Mouse (Mus musculus): ENCODE measurements at regions not wholly inside any gene's neighbourhood (a gene's known extent, or its start where the extent isn't known, plus 50 kb on each side); places are given as distances from the start of the nearest gene placed in this dataset.

GRCm38 (mm10) chr13:31249525-31249924 lies 275.5 kb downstream of the Gm5447 start:
- DNase-seq = no peak

DNA sequence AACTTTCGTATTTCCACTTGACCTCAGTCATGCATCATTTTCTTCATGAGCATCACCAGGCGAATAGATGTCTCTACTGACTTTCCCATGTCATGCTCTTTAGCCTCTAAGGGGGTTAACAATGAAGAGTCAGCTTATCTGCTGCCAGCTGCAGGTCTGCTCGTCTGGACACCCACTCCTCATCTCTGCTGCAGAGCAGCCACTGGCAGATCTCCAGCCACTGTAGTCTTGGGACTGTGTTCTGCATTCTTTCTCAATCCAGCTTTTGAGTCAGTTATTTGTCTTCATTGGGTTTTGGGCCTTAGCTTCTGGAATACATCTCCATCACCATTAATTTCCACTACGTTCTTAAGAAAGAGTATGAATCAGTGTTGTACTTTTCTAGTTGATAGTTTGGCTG lies 280.0 kb downstream of the Gm5447 start:
- DNase-seq = no peak

GRCm38 (mm10) chr13:31254744-31255143 lies 280.7 kb downstream of the Gm5447 start:
- DNase-seq = no peak

- DNase-seq = no peak
Observed at GRCm38 (mm10) chr13:31255506-31255905, 281.5 kb downstream of the Gm5447 start.

- no peak for DNase-seq
Observed at GRCm38 (mm10) chr13:31267865-31268264, 288.1 kb upstream of the Foxq1 start.

DNA sequence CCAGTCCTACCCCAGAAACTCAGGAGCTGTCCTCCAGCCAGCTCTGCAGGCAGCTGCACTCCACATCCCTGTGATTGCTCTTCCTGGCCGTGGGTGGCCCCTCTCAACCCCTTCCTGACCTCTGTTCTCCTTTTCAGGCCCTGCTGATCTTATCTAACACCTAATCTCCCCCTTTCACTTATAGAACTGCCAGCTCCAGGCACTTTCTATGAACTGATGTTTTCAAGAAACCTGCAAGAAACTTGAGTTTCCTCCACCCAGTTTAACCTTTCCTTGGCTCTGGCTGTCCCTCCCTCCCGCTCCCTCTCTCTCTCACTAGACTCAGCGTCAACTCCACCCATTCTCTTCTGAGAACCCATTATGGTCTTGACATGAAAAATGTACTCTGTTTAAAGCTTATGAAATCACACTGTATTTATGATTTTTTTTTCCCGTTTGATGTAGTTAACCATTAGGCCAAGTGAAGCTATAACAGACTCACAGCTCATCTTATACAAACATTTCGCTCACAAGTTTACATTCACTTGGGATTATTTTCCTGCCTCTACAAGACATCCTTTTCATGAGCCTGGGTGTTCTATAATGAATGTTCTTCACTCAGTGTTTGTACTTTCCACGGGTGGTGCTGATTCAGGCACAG lies 279.8 kb upstream of the Foxq1 start:
- DNase-seq = no peak

DNA sequence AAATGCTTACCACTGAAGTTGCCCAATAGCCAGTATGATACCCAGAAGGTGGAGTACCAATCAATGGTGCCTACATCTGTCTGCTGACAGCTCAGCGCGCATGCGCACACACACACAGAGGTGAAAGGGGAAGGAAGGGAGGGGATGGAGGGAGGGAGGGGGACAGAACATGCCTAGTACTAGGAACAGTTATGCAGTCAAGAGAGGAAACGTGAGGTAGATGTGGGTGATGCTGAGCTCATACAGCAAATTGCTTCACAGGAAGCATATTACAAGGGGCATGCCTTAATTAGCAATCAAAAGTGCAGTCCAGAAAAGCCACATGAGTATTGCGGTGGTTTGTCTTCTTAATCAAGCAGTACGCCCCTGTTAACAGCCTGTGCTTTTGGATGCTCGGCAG lies 265.3 kb upstream of the Foxq1 start:
- DNase-seq = no peak

DNA sequence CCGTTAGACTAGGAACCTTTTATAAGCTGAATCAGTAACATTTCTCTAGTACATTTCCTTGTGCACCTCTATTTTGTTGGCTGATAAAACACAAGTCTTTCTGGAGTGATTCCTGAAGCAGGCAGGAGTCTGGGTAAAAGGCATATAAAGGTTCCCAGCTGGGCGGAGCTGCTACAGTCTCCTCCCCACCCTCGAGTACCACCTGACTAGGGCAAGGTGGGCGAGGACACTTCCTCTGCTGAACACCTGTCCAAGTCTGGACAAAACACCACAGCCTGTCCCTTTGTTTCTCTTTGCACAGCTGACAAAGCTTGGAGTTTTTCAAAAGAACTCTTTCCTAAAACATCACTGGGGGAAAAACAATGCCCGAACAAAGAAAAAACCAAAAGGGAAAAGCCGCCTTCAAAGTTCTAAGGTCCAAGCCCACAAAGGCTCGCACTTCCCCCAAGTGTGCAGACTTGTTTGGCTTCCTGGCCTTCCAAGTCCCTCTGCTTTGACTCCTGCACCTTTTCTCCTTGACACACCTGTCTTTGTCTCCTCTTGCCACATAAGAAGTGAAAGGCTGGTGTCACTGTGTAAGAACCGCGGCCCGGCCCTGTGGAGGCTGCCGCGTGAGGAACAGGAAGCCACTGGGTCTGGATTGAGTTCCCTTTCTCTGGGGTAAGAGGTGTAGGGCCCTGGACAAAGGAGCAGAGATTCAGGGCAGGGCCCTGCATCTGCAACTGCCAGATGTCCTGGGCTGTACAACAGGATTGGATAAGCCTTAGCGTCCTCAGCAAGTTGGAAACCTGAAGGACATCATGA lies 263.1 kb upstream of the Foxq1 start:
- DNase-seq = no peak

DNA sequence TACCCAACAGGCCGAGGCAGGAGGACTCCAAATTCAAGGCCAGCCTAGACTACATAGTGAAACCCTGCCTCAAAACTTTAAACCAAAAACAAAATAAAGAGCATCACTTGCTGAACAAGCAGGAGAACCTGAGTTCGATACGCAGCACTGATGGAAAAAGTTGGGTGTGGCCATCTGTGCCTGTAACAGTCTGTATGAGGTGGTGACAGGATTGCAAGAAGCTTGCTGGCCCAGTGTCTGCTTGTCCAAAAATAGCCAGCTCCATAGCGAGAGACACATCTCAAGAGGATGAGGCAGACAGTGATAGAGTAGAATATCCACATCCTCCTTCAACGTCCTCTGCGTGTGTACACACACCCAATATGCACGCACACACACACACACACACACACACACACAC lies 261.9 kb upstream of the Foxq1 start:
- no peak for DNase-seq

GRCm38 (mm10) chr13:31303194-31303593 lies 252.7 kb upstream of the Foxq1 start:
- DNase-seq = no peak

GRCm38 (mm10) chr13:31304286-31304865 lies 251.6 kb upstream of the Foxq1 start:
- DNase-seq = no peak

GRCm38 (mm10) chr13:31309083-31309621 lies 246.8 kb upstream of the Foxq1 start:
- DNase-seq = no peak

DNA sequence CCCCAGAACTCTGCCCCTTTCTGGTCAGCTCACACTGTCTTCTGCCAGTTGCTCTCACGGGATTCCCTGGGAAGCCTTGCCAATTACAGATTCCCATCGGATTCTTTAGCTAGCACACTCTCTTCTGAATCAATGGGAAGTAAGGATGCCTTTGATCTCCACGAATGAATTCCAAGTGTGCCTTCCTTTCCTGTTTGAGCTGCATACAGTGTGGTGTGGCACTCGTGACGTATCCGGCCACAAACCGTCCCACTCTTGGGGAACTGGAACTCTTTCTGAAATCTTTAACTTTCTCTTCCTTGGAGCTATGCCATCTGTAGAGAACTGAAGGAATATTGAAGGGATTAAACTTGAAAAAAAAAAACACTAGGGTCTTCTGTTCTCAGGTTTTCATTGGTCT lies 243.2 kb upstream of the Foxq1 start:
- DNase-seq = no peak

- DNase-seq = no peak
Observed at GRCm38 (mm10) chr13:31313821-31314220, 242.1 kb upstream of the Foxq1 start.

DNA sequence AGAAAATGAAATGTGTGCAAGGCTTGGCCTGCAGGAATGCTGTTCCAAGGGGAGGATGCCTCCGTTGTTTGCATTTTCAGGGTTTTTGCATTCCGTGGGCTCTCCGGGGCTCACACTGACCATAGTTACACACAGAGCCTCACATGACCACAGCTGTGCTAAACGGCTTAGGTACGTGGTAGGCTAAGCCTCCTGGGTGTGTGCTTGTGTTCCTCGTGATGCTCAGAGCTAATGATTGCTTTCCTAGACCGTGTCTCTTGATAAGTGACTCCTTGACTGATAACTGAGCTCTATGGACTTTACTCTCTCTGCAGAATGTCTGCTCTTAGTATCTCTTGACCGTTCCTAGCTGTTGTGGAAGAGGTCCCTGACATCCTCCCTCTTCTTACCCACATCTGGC lies 238.9 kb upstream of the Foxq1 start:
- DNase-seq = no peak

- no peak for DNase-seq
Observed at GRCm38 (mm10) chr13:31318008-31318407, 237.9 kb upstream of the Foxq1 start.

- no peak for DNase-seq
Observed at GRCm38 (mm10) chr13:31321411-31321810, 234.5 kb upstream of the Foxq1 start.

DNA sequence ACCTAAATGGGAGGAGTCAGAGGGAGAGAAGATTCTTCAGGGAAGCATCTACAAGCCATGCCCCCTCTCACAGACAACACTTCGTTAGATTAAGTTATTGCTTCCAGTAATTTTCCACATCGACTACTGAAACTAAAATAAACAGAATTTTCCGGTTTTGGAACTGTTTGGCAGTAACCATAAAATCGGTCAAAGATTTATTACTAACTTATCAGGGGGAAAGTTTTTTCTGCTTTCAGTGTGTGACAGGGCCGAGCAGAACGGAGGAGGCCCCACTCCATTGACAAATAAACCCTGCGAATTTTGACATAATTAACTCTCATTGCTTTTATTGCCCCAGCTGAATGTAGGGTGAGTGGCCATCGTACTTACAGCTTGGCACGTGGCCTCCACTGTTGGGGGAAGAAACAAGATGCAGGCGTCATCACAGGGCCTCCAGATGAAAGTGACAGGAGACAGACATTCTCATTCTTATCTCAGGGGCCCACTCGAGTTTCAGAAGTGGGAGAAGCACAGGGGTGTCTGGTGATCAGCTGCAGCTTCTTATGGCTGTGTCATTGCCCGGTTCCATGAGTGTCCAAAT lies 229.6 kb upstream of the Foxq1 start:
- no peak for DNase-seq

- DNase-seq = peak; percentile 41
Observed at GRCm38 (mm10) chr13:31327511-31327951, 228.4 kb upstream of the Foxq1 start.

GRCm38 (mm10) chr13:31328756-31329155 lies 227.2 kb upstream of the Foxq1 start:
- DNase-seq = no peak

GRCm38 (mm10) chr13:31330731-31331130 lies 225.2 kb upstream of the Foxq1 start:
- DNase-seq = no peak

DNA sequence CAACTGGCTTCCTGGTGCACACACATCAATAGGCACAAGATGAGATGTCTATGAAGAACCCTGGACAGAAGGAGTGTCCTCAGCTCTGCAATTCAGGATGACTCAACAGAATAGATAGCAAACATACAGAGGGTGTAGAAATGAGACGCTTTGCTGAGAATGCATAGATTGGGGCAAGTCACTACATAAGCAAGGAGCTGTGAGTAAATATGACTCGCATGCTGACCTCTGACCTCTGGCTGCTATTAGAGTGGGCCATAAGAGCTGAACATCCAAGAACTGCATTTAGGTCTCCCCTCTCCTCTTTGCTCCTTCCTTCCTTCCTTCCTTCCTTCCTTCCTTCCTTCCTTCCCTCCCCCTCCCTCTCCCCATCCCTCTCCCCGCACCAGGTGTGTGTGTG lies 221.0 kb upstream of the Foxq1 start:
- no peak for DNase-seq

GRCm38 (mm10) chr13:31337631-31338030 lies 218.3 kb upstream of the Foxq1 start:
- DNase-seq = no peak

All from adrenal gland, adult 8-10 months (tissue).